Mouse (Mus musculus): Measurements from ENCODE around the gene Exog.

Gene Exog

GRCm38 (mm10) chr9:119444738-119445429, at the start of gene Exog:
Gene Exog (plus strand): TSS chr9:119444943.
- peak; percentile 93 for DNase-seq (ENCODE audit: low spot score)

DNA sequence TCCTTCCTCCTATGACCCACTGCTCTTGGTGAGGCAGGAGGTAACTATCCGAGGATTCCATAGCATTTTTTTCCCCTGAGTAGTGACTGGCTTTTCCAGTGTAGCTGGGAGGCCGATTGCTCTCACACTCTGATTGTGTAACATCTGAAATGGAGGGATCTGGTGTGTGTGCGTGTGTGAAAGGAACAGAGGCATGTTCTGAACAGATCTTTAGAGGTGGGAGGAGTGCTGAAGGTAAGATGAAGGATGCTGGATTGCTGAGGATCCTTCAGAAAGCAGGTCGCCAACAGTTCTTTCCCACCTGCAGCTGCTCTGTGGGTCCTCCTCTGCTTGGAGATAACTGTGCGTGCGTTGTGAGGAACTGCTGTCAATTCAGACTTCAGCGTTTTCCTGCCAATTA, 43.4 kb upstream of the Exog start:
- DNase-seq (ENCODE audit: low spot score) = no peak

DNA sequence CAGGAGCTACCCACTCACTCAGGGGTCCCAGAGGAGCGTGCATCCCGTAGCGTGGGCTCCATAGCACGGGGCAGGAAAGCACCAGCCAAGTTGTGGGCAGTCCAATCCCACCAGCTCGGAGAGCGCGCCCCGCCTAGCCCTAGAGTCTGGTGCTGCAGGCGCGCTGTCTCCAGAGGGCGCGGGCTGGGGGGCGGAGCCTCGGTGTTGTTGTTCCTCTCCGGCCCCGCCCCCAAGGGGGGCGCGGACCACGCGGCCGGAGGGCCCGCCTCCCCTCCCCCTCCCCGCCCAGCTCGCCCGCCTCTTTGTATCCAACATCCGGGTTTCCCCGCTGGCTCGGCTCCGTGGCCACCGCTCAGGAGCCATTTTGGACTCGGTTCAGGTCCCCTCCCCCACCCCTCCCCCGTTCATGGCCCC, 42.9 kb upstream of the Exog start, which contains the start of gene Acvr2b:
TSS of gene Acvr2b (plus strand) at position 318 of the 414 bp plus-strand sequence.
- DNase-seq (ENCODE audit: low spot score) = peak; percentile 69

GRCm38 (mm10) chr9:119402253-119403235, 42.2 kb upstream of the Exog start:
- no peak for DNase-seq (ENCODE audit: low spot score)

GRCm38 (mm10) chr9:119403236-119403641, 41.5 kb upstream of the Exog start:
- DNase-seq (ENCODE audit: low spot score) = no peak

- DNase-seq (ENCODE audit: low spot score) = no peak
Observed at GRCm38 (mm10) chr9:119404090-119404489, 40.7 kb upstream of the Exog start.

DNA sequence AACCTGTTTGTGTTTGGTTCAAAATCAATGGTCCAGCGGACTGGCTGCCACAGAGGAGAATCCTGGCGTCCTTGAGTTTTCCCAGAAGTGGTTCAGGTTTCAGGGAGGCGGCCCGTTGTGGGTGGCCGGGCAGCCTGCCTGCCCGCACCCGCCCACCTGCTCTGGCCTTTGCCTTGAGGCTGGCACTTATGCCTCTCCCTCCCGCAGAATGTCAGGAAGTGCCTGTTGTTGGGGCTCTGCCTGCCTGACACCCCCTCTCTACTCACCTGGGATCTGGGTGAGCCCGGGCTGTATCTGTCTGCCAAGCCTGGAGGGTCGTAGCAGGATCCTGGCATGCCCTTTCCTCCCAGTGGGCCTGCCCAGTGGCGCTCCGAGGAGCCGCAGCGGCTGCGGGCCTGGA, 36.9 kb upstream of the Exog start:
- DNase-seq (ENCODE audit: low spot score) = no peak

DNA sequence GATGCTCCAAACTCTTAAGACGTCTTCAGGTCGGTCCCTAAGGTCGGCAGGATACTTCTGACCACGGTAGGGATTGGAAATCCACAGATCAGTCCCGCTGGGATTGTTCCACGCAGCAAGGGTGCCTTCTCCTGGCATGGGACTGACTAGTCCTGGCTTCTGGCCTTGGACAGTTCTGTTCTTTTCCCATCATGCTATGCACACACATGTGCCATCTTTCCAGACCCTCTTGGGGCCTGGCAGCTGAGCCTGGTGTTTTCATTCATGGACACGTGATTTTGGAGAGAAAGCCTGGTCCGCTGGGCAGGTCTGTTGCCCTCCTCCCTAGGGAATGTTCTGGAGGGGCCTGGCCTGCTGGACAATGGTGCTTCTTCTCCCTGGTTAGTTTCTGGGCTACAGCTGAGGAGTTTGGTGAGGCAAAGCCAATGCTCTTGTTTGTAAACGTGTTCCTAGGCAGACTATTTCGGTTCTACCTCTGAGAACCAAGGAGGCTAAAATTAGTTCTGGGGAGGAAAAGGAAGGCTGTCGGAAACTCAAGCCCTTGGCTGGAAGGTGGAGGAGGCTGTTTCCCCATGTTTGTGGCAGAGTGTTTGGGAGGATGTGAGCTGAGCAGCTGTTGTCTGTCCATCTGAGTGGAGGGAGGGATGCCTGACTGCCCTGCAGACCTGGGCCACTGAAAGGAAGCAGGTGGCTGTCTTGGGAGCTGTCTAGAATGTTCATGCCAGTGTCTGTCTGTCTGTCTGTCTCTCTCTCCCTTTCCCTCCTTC, 35.7 kb upstream of the Exog start:
- no peak for DNase-seq (ENCODE audit: low spot score)

DNA sequence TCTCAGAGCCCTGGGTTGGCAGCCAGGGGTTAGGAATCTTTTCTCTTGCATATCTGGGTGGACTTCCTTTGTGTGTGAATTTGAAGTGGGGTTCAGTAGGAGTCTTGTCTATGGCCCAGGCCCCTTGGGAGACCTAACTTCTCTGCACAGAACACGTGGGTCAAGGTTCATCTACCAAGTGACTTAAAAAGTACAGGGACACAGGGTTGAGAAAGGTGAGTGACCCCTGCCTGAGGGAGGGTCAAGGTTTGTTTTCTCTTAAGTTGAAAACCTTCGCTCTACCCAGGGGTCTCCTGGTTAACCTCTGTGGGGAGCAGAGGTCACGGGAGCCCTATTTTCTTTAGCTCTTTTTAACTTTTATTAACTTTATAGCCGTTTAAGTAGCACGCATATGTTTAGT, 34.9 kb upstream of the Exog start:
- DNase-seq (ENCODE audit: low spot score) = no peak

DNA sequence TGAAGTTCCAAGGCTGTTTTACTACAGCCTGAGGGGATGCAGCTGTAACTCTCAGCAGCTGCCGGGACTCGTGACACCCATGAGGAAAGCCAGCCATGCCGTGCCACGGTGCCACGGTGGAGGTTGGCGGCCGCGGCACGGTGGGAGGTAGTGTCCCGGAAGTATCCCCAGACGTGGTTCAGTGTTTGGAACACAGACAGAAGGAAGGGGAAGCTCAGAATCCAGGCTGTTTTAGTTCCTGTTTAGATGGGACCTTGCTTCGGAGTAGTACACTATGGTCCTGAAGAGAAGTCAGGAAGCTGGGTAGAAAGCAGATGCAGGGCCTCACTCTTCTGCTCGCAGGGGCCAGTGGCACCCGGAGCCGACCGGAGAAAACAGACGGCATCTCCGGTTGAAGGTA, 26.7 kb upstream of the Exog start:
- DNase-seq (ENCODE audit: low spot score) = no peak

DNA sequence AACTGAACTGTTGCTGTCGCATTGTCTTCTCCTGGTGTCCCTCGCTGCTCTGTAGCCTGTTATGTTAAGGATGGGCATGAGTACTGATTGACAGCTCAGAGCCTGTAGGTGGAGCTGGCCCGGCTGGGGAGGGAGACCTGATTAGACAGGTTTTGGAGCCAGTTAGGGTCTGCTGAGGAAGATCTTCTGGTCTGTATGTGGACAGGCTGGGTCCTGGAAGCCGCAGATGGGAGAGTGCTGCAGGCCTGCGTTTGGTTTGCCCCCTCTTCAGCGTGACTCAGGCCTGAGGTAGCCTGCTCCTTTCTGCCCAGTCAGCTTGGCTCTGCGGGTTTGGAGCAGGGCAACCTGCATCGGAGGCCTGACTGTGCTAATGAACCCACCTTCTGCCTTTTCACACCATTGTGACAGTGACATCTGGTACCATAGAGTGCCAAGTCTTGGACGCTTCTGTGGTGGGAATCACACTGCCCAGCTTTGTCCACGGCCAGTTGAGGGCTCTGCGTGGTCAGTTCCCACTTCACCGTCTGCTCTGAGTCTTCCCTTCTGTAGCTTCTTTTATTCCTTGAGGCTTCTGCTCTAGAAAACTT, 24.8 kb upstream of the Exog start:
- DNase-seq (ENCODE audit: low spot score) = no peak

GRCm38 (mm10) chr9:119425217-119425975, 19.3 kb upstream of the Exog start:
- no peak for DNase-seq (ENCODE audit: low spot score)

DNA sequence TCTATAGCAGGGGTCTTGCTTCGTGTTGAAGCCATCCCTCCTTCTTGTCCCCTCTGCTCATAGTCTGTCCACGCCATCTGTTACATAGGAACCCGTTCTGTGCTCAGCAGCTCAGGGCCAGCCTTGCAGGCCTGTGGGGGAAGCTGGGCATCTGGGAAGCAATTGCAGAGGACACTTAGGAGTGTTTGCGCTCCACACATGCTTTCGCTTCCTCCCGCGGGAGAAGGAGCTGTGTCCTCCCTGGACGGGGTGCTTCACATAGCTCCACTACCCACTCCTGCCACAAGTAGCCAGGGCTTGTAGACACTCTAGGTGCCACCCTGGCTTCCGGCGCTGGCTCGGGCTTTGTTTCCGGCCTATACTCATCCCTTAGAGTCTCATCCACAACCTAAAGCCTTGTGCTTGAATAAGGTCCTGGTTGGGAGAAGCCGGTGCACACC, 18.7 kb upstream of the Exog start:
- no peak for DNase-seq (ENCODE audit: low spot score)

GRCm38 (mm10) chr9:119426483-119426882, 18.3 kb upstream of the Exog start:
- DNase-seq (ENCODE audit: low spot score) = no peak

DNA sequence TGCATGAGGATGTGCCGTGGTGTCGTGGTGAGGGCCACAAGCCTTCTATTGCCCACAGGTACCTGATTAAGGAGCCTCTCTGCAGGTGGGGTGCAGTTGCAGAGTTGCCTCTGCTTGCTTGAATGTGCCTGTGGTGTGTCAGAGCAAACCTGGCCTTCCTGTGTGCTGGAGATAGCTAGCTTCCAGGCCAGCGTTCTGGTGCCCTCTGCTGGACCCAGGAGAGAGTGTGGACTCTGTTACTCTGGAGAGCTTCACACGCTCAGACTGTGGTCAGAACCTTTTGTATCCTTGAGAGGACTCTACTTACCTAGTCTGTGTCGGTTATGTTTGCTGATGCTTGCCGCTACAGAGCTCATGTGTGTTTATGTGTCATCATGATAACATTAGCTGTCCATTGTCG, 14.4 kb upstream of the Exog start:
- DNase-seq (ENCODE audit: low spot score) = peak; percentile 51

GRCm38 (mm10) chr9:119435855-119436254, 8.9 kb upstream of the Exog start:
- no peak for DNase-seq (ENCODE audit: low spot score)

DNA sequence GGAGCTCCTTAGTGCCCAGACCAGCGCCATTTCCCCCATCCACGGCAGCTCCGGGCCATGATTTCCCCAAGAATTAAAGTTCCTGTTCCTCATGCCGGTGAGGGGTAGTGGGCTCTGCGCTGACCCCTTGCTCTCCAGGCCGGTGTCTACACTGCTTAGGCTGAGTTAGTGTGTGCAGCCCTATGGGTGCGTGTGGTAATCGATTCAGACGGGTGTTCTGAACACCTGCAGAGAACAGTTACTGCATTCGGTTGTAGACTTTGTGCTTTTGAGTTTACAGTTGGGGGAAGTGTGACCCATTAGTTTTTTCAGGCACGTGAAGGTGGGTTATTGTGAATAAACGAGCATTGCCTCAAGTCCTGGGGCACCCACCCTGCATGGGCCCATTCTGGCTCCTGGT, 6.7 kb upstream of the Exog start:
- no peak for DNase-seq (ENCODE audit: low spot score)

DNA sequence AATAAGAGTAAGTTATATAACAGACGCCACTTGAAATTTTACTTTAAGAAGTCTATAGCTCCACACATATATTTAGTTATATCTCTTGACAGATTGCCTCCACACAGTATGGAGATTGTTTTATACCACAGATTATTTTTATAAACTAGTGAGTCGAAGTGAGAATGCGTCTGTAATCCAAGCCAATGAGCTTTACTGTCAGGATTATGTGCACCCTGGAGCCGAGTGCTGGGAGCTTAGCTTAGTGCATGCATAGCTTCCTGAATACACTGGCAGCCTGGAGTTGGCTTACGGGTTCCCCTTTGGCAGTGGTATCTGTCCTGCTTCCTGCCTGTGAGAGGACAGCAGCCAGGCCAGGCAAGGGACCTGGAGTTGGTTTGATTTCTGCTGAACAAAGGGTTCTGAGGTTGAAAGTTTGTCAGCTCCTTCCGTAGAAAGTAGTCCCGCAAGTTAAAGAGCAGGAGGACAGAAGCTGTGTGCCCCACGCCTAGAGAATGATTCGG, 6.2 kb upstream of the Exog start:
- DNase-seq (ENCODE audit: low spot score) = no peak

DNA sequence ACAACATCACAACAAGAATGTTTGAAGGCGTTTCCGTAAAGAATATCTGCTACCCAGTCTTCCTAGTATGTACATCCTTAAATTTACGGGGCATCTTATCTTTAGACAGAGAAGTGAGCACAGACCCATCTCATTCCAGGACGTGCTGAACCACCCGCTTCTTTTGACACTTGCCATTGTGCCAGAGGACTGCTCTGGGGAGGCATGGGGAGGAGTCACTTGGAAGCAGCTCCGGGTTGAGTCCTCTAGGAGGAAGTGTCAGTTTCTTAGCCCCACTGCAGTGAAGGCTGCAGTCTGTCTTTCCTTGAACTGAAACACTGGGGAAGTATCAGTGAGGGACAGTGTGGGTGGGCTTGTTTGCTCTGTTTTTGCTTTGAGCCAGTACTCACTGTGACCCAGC, 994 bp downstream of the Exog start:
- DNase-seq (ENCODE audit: low spot score) = no peak

DNA sequence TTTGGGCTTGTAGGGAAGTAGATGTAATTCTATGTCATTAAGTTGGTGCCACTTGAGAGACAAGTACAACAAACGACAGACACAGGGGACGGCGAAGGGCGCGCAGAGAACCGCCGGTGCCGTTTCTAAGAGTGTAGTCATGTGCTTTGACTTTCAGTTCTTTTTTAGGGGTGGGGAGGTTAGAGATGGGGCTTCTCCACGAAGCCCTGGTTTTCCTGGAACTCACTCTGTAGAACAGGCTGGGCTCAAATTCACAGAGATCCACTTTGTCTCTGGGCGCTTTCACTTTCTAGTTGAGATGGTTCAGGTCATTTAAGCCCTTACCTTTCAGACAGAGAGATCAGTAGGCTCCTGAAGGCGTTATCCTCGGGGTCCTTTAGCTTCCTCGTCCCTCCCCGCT, 11.2 kb downstream of the Exog start:
- DNase-seq (ENCODE audit: low spot score) = no peak

DNA sequence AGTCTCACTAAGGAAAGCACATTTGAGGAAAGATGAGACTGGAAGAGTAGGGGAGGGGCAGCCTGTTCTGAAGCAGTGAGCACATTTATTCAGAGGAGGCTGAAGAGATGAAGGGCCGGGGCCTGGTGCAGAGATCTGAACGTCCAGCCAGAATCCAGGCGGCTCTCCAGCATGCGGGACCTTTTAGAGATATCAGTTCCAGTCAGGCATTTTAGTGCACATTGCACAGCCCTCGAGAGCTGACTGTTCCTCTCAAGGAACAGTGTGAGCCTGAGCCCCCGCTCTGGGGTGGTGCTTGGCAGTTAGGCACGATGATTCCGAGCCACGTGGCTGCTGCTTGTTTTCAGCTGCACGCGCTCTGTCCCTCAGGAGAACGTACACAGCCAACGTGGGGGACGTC, 12.4 kb downstream of the Exog start:
- no peak for DNase-seq (ENCODE audit: low spot score)
